Mouse (Mus musculus): ENCODE measurements around the gene Ruvbl1. TPM values are rescaled to one million over a fixed set of nuclear protein-coding genes. Genes with fewer than 3 reads are reported as not detected.
A peak's percentile ranks its signal among the peaks of the same experiment; 100 is the strongest.

Gene Ruvbl1
- total and polyA plus RNA-seq, 2 experiments from 2014 or later, result 27.4 to 42.3 TPM

GRCm38 (mm10) chr6:88514546-88514945 lies 49.3 kb downstream of the Ruvbl1 start:
- no peak for ATAC-seq (ENCODE audit: insufficient read depth, low read depth)
- DNase-seq (ENCODE audit: low spot score), result no peak
- H3K27ac ChIP-seq (ENCODE audit: low read depth), result 0 out of 2 replicates have a peak overlapping the region, but pooled peaks have one; percentile 20
- no peaks in the 10 kb centered on the region for H3K9me3 ChIP-seq (replicated peaks; ENCODE audit: control insufficient read depth, low read length)
- peaks cover 27% of the 10 kb centered on the region for H3K4me1 ChIP-seq (ENCODE audit: control insufficient read depth, insufficient read depth)
- no peak overlapping the region for H3K9ac ChIP-seq (replicated peaks; ENCODE audit: low read depth, low read length)
- no peak for TF ChIP-seq EP300 (IDR thresholded peaks at IDR 0.05; ENCODE audit: low read depth)
- no peak for TF ChIP-seq CTCF (IDR thresholded peaks at IDR 0.05; ENCODE audit: low read depth)
- H3K27me3 ChIP-seq (ENCODE audit: control insufficient read depth, insufficient read depth, low read length), result no peaks in the 10 kb centered on the region
- H3K36me3 ChIP-seq (replicated peaks; ENCODE audit: control insufficient read depth, insufficient read depth, low read length), result peaks cover 65% of the 10 kb centered on the region
- no peak overlapping the region for H3K4me3 ChIP-seq (ENCODE audit: low read depth, low read length)
- no peak overlapping the region for H3K4me2 ChIP-seq (ENCODE audit: low read depth, low read length)
- 32% methylated on average over 4 of the region's 4 CpGs for WGBS

DNA sequence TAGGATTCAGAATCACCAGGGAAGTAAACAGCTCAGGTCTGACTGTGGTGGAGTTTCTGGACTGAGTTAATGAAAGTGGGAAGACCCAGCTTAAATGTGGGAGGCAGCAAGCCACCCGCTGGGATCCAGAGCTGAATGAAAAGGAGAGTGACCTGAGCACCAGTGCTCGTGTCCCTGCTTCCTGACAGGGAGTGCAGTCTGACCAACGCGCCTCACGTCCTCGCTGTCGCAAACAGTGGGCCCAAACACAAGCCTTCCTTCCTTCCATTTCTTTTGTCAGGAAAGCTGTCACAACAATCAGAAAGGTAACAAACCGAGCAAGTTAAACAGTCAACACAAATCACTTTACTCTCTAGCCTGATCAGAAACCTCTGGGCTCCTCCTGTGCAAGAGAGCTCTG lies 50.8 kb downstream of the Ruvbl1 start:
- no peaks in the 10 kb centered on the region for H3K27me3 ChIP-seq (ENCODE audit: control insufficient read depth, insufficient read depth, low read length)
- DNase-seq (ENCODE audit: low spot score), result no peak
- peaks cover 51% of the 10 kb centered on the region for H3K36me3 ChIP-seq (replicated peaks; ENCODE audit: control insufficient read depth, insufficient read depth, low read length)
- no peak overlapping the region for H3K4me2 ChIP-seq (ENCODE audit: low read depth, low read length)
- TF ChIP-seq CTCF (IDR thresholded peaks at IDR 0.05; ENCODE audit: low read depth) (no peak), EP300 (IDR thresholded peaks at IDR 0.05; ENCODE audit: low read depth) (no peak)
- ATAC-seq (ENCODE audit: insufficient read depth, low read depth), result no peak
- 53% methylated on average over 8 of the region's 8 CpGs for WGBS
- H3K4me1 ChIP-seq (ENCODE audit: control insufficient read depth, insufficient read depth), result peaks cover 29% of the 10 kb centered on the region
- H3K27ac ChIP-seq (ENCODE audit: low read depth), result no peak overlapping the region
- no peaks in the 10 kb centered on the region for H3K9me3 ChIP-seq (replicated peaks; ENCODE audit: control insufficient read depth, low read length)
- no peak overlapping the region for H3K9ac ChIP-seq (replicated peaks; ENCODE audit: low read depth, low read length)
- no peak overlapping the region for H3K4me3 ChIP-seq (ENCODE audit: low read depth, low read length)

- H3K4me2 ChIP-seq (ENCODE audit: low read depth, low read length), result peak overlapping the region; percentile 86
- 5% methylated on average over 5 of the region's 5 CpGs for WGBS
- no peaks in the 10 kb centered on the region for H3K27me3 ChIP-seq (ENCODE audit: control insufficient read depth, insufficient read depth, low read length)
- H3K36me3 ChIP-seq (replicated peaks; ENCODE audit: control insufficient read depth, insufficient read depth, low read length), result peaks cover 44% of the 10 kb centered on the region
- H3K27ac ChIP-seq (ENCODE audit: low read depth), result no peak overlapping the region
- H3K9ac ChIP-seq (replicated peaks; ENCODE audit: low read depth, low read length), result 0 out of 2 replicates have a peak overlapping the region, but pooled peaks have one; percentile 9
- H3K9me3 ChIP-seq (replicated peaks; ENCODE audit: control insufficient read depth, low read length), result no peaks in the 10 kb centered on the region
- TF ChIP-seq EP300 (IDR thresholded peaks at IDR 0.05; ENCODE audit: low read depth) (no peak), CTCF (IDR thresholded peaks at IDR 0.05; ENCODE audit: low read depth) (no peak)
- peaks cover 29% of the 10 kb centered on the region for H3K4me1 ChIP-seq (ENCODE audit: control insufficient read depth, insufficient read depth)
- H3K4me3 ChIP-seq (ENCODE audit: low read depth, low read length), result peak overlapping the region; percentile 97
- DNase-seq (ENCODE audit: low spot score), result no peak
- no peak for ATAC-seq (ENCODE audit: insufficient read depth, low read depth)
These were observed 51.5 kb downstream of the Ruvbl1 start for GRCm38 (mm10) chr6:88516667-88517066.

GRCm38 (mm10) chr6:88517701-88518403 lies 52.6 kb downstream of the Ruvbl1 start:
- Histone ChIP-seq H3K4me1 (ENCODE audit: control insufficient read depth, insufficient read depth) (peaks cover 29% of the 10 kb centered on the region), H3K4me3 (ENCODE audit: low read depth, low read length) (peak overlapping the region; percentile 97), H3K27me3 (ENCODE audit: control insufficient read depth, insufficient read depth, low read length) (no peaks in the 10 kb centered on the region), H3K36me3 (replicated peaks; ENCODE audit: control insufficient read depth, insufficient read depth, low read length) (peaks cover 32% of the 10 kb centered on the region), H3K9me3 (replicated peaks; ENCODE audit: control insufficient read depth, low read length) (no peaks in the 10 kb centered on the region), H3K27ac (ENCODE audit: low read depth) (peak overlapping the region; percentile 87), H3K9ac (replicated peaks; ENCODE audit: low read depth, low read length) (peak overlapping the region; percentile 96), H3K4me2 (ENCODE audit: low read depth, low read length) (peak overlapping the region; percentile 86)
- ATAC-seq (ENCODE audit: insufficient read depth, low read depth), result no peak
- no peak for DNase-seq (ENCODE audit: low spot score)
- WGBS, result 4% methylated on average over 18 of the region's 18 CpGs
- TF ChIP-seq CTCF (IDR thresholded peaks at IDR 0.05; ENCODE audit: low read depth) (no peak), EP300 (IDR thresholded peaks at IDR 0.05; ENCODE audit: low read depth) (no peak)

GRCm38 (mm10) chr6:88518404-88519263 lies 53.4 kb downstream of the Ruvbl1 start, which contains the start of gene Sec61a1:
TSS of gene Sec61a1 (minus strand) at chr6:88518905.
- Histone ChIP-seq H3K36me3 (replicated peaks; ENCODE audit: control insufficient read depth, insufficient read depth, low read length) (peaks cover 26% of the 10 kb centered on the region), H3K4me3 (ENCODE audit: low read depth, low read length) (peak within 1 kb of the TSS; percentile 97), H3K27ac (ENCODE audit: low read depth) (peak within 1 kb of the TSS; percentile 87), H3K27me3 (ENCODE audit: control insufficient read depth, insufficient read depth, low read length) (no peaks in the 10 kb centered on the region), H3K9ac (replicated peaks; ENCODE audit: low read depth, low read length) (peak within 1 kb of the TSS; percentile 96), H3K4me2 (ENCODE audit: low read depth, low read length) (peak within 1 kb of the TSS; percentile 86), H3K4me1 (ENCODE audit: control insufficient read depth, insufficient read depth) (peaks cover 29% of the 10 kb centered on the region), H3K9me3 (replicated peaks; ENCODE audit: control insufficient read depth, low read length) (no peaks in the 10 kb centered on the region)
- ATAC-seq (ENCODE audit: insufficient read depth, low read depth) (peak; percentile 96), DNase-seq (ENCODE audit: low spot score) (peak; percentile 98)
- under 1% methylated on average over 79 of the region's 80 CpGs for WGBS
- TF ChIP-seq EP300 (IDR thresholded peaks at IDR 0.05; ENCODE audit: low read depth) (0 out of 2 replicates have a peak, but pooled peaks have one; percentile 63), CTCF (IDR thresholded peaks at IDR 0.05; ENCODE audit: low read depth) (no peak)
